ENCODE assay signal across 8 mouse cellular contexts in genomic region chr6:147043633-147044032, GRCm38 (mm10). TPM values are rescaled to one million over a fixed set of nuclear protein-coding genes. Genes with fewer than 3 reads are reported as not detected.
DNase-seq lines count a peak whose midpoint lies in the region; ATAC-seq lines count a peak whose summit lies in the region.

No protein-coding gene starts in this region.

- intact Hi-C loops in heart, postnatal 25 days (cut with DNase I), result no loop called here

- WGBS in heart, embryonic 12.5 days, result 49% methylated on average over 7 of the region's 7 CpGs
- 60% methylated on average over 7 of the region's 7 CpGs for WGBS in hindbrain, embryonic 13.5 days
- 52% methylated on average over 7 of the region's 7 CpGs for WGBS in midbrain, embryonic 15.5 days

- peaks cover 26% of the 10 kb centered on the region for H3K36me3 ChIP-seq in heart, embryonic 12.5 days
- peaks cover 26% of the 10 kb centered on the region for H3K36me3 ChIP-seq in hindbrain, embryonic 13.5 days
- H3K36me3 ChIP-seq in midbrain, embryonic 15.5 days (replicated peaks), result no peaks in the 10 kb centered on the region; the same call in 1 of the 2 replicates

- H3K27me3 ChIP-seq in heart, embryonic 12.5 days (replicated peaks), result 0 out of 2 replicates have a peak, but pooled peaks cover 2% of the 10 kb centered on the region
- peaks cover 17% of the 10 kb centered on the region; the same call in 1 of the 2 replicates for H3K27me3 ChIP-seq in hindbrain, embryonic 13.5 days
- peaks cover 5% of the 10 kb centered on the region; the same call in 1 of the 2 replicates for H3K27me3 ChIP-seq in midbrain, embryonic 15.5 days (replicated peaks)

- peaks cover 18% of the 10 kb centered on the region for H3K4me1 ChIP-seq in heart, embryonic 12.5 days (replicated peaks)
- H3K4me1 ChIP-seq in hindbrain, embryonic 13.5 days (replicated peaks), result peaks cover 28% of the 10 kb centered on the region
- H3K4me1 ChIP-seq in midbrain, embryonic 15.5 days, result peaks cover 22% of the 10 kb centered on the region

- H3K4me3 ChIP-seq in heart, embryonic 12.5 days, result peak overlapping the region; percentile 91
- H3K4me3 ChIP-seq in hindbrain, embryonic 13.5 days, result peak overlapping the region; percentile 89
- H3K4me3 ChIP-seq in midbrain, embryonic 15.5 days, result peak overlapping the region; percentile 80

- H3K27ac ChIP-seq in heart, embryonic 12.5 days (ENCODE audit: poor library complexity, severe bottlenecking), result no peak overlapping the region
- H3K27ac ChIP-seq in hindbrain, embryonic 13.5 days, result no peak overlapping the region
- H3K27ac ChIP-seq in midbrain, embryonic 15.5 days, result no peak overlapping the region

- H3K9me3 ChIP-seq in heart, embryonic 12.5 days (replicated peaks), result no peaks in the 10 kb centered on the region; the same call in 1 of the 2 replicates
- H3K9me3 ChIP-seq in hindbrain, embryonic 13.5 days, result no peaks in the 10 kb centered on the region
- H3K9me3 ChIP-seq in midbrain, embryonic 15.5 days, result no peaks in the 10 kb centered on the region

- DNase-seq in heart, postnatal 25 days (ENCODE audit: low spot score), result no peak
- peak; percentile 19 for DNase-seq in NIH3T3 (ENCODE audit: low read depth)
- DNase-seq in adrenal gland, postnatal 10 days, result no peak
- no peak for DNase-seq in frontal cortex, postnatal 14 days (ENCODE audit: low spot score in 2 of 2)
- no peak for DNase-seq in kidney, postnatal 25 days

- H3K4me2 ChIP-seq in heart, embryonic 12.5 days, result peak overlapping the region; percentile 76
- H3K4me2 ChIP-seq in hindbrain, embryonic 13.5 days, result peak overlapping the region; percentile 71
- H3K4me2 ChIP-seq in midbrain, embryonic 15.5 days, result peak overlapping the region; percentile 76

- H3K9ac ChIP-seq in heart, embryonic 12.5 days, result peak overlapping the region; percentile 95
- peak overlapping the region; percentile 93 for H3K9ac ChIP-seq in hindbrain, embryonic 13.5 days
- H3K9ac ChIP-seq in midbrain, embryonic 15.5 days, result 0 out of 2 replicates have a peak overlapping the region, but pooled peaks have one; percentile 94

- no peak for ATAC-seq in heart, embryonic 12.5 days (ENCODE audit: insufficient number of reproducible peaks, low FRiP score)
- no peak for ATAC-seq in hindbrain, embryonic 13.5 days (ENCODE audit: low FRiP score)
- ATAC-seq in midbrain, embryonic 15.5 days (replicated peaks), result no peak

RNA-seq across cellular contexts. Expression of gene Mrps35, which starts 1.1 kb away (rescaled TPM):
- 110 and 119 TPM in 2 replicates for polyA plus RNA-seq in heart, embryonic 12.5 days (2016; fragmentation: Nextera tagmentation; extraction: Ambion mirVana)
- total RNA-seq in heart, postnatal 25 days (2021), result 100 to 1,000 TPM; 182 to 211 TPM
- polyA plus RNA-seq in hindbrain, embryonic 13.5 days (2015; fragmentation: Nextera tagmentation; extraction: Ambion mirVana), result 70.4 and 71.7 TPM in 2 replicates
- polyA plus RNA-seq in midbrain, embryonic 15.5 days (2015; fragmentation: Nextera tagmentation; extraction: Ambion mirVana), result 67.8 and 78.9 TPM in 2 replicates
- 100 to 1,000 TPM; 149 to 161 TPM for total RNA-seq in adrenal gland, postnatal 10 days (2021)

RNA-seq across cellular contexts. Expression of gene Rep15, which starts 11.2 kb away (rescaled TPM):
- polyA plus RNA-seq in heart, embryonic 12.5 days (2016; fragmentation: Nextera tagmentation; extraction: Ambion mirVana), result 0.83 and 1.1 TPM in 2 replicates
- 1 to 10 TPM in 1 of 2 experiments, under 1 TPM in 1; 0.56 to 1.1 TPM for total RNA-seq in heart, postnatal 25 days (2021)
- polyA plus RNA-seq in hindbrain, embryonic 13.5 days (2015; fragmentation: Nextera tagmentation; extraction: Ambion mirVana), result 0.48 and 0.94 TPM in 2 replicates
- 0.85 and 1.1 TPM in 2 replicates for polyA plus RNA-seq in midbrain, embryonic 15.5 days (2015; fragmentation: Nextera tagmentation; extraction: Ambion mirVana)
- total RNA-seq in adrenal gland, postnatal 10 days (2021), result under 1 TPM; 0.72 to 0.97 TPM

RNA-seq across cellular contexts. Expression of gene Mansc4, which starts 43.2 kb away (rescaled TPM):
- 0.46 and 0.67 TPM in 2 replicates for polyA plus RNA-seq in heart, embryonic 12.5 days (2016; fragmentation: Nextera tagmentation; extraction: Ambion mirVana)
- total RNA-seq in heart, postnatal 25 days (2021), result not detected
- polyA plus RNA-seq in hindbrain, embryonic 13.5 days (2015; fragmentation: Nextera tagmentation; extraction: Ambion mirVana), result 0.97 and 0.99 TPM in 2 replicates
- polyA plus RNA-seq in midbrain, embryonic 15.5 days (2015; fragmentation: Nextera tagmentation; extraction: Ambion mirVana), result 0.89 and 1.0 TPM in 2 replicates
- total RNA-seq in adrenal gland, postnatal 10 days (2021), result under 1 TPM in 1 of 2 experiments, not detected in 1; 0.51 TPM

RNA-seq across cellular contexts. Expression of gene Klhl42, which starts 47.5 kb away (rescaled TPM):
- 7.4 and 7.9 TPM in 2 replicates for polyA plus RNA-seq in heart, embryonic 12.5 days (2016; fragmentation: Nextera tagmentation; extraction: Ambion mirVana)
- 1 to 10 TPM; 5.4 to 6.7 TPM for total RNA-seq in heart, postnatal 25 days (2021)
- polyA plus RNA-seq in hindbrain, embryonic 13.5 days (2015; fragmentation: Nextera tagmentation; extraction: Ambion mirVana), result 6.0 and 6.3 TPM in 2 replicates
- 7.5 and 7.6 TPM in 2 replicates for polyA plus RNA-seq in midbrain, embryonic 15.5 days (2015; fragmentation: Nextera tagmentation; extraction: Ambion mirVana)
- total RNA-seq in adrenal gland, postnatal 10 days (2021), result 10 to 100 TPM; 21.6 to 22.4 TPM
